Mouse (Mus musculus) intestine, postnatal 0 days (tissue): ENCODE measurements around the gene Tdgf1. TPM values are rescaled to one million over a fixed set of nuclear protein-coding genes. Genes with fewer than 3 reads are reported as not detected.

ENCODE experiments used
- ATAC-seq: fragments of 200-750 bp; cut with Nextera tagmentation; 2 replicates; pipeline ENCODE4 v1.8.0; 2017; ENCODE audit warnings: mild to moderate bottlenecking, moderate TSS enrichment, moderate library complexity
- H3K27ac ChIP-seq: fragments of 300-500 bp; sonication (generic); 2 replicates; pipeline ENCODE4 v1.5.1; 2014; ENCODE audit warnings: mild to moderate bottlenecking, low read depth, low read length, moderate library complexity
- H3K27me3 ChIP-seq: fragments of 300-500 bp; sonication (generic); replicated peaks from 2 replicates; pipeline ENCODE4 v1.6.1; 2014; ENCODE audit warnings: low read length, mixed read lengths; ENCODE audit not compliant: control insufficient read depth, insufficient read depth
- H3K36me3 ChIP-seq: fragments of 300-500 bp; sonication (generic); 2 replicates; pipeline ENCODE4 v1.6.1; 2014; ENCODE audit warnings: mild to moderate bottlenecking, moderate library complexity; ENCODE audit not compliant: control insufficient read depth, insufficient read depth
- H3K4me1 ChIP-seq: fragments of 300-500 bp; sonication (generic); replicated peaks from 2 replicates; pipeline ENCODE4 v1.6.1; 2014; ENCODE audit warnings: antibody characterized with exemption, low read length, mixed read lengths; ENCODE audit not compliant: control insufficient read depth, insufficient read depth
- H3K4me2 ChIP-seq: fragments of 300-500 bp; sonication (generic); replicated peaks from 2 replicates; pipeline ENCODE4 v1.6.1; 2014; ENCODE audit warnings: low read depth, mild to moderate bottlenecking, moderate library complexity
- H3K4me3 ChIP-seq: fragments of 300-500 bp; sonication (generic); 2 replicates; pipeline ENCODE4 v1.5.1; 2014; ENCODE audit warnings: low read depth, low read length
- H3K9ac ChIP-seq: fragments of 300-500 bp; sonication (generic); 2 replicates; pipeline ENCODE4 v1.6.1; 2014; ENCODE audit warnings: mild to moderate bottlenecking, low read depth, low read length
- H3K9me3 ChIP-seq: fragments of 300-500 bp; sonication (generic); 2 replicates; pipeline ENCODE4 v1.6.1; 2016; ENCODE audit warnings: mixed run types; ENCODE audit not compliant: control insufficient read depth
- CTCF ChIP-seq: sonication (generic); IDR thresholded peaks from 2 replicates; pipeline ENCODE4 v1.5.1; 2016; ENCODE audit warnings: low read depth, mild to moderate bottlenecking, control low read depth, antibody characterized with exemption, moderate library complexity
- WGBS: fragments of 180-500 bp; shearing (Covaris S2); extraction: QIAGEN DNeasy Blood & Tissue Kit; methylation state at CpG from one replicate; pipeline ENCODE4 v1.1.7; 2014; 5-methylcytosine and 5-hydroxymethylcytosine counted together
- polyA plus RNA-seq: library from polyadenylated mRNA; unstranded; fragments of >200 nt; fragmentation: Nextera tagmentation; extraction: Ambion mirVana; gene quantifications from 2 replicates; pipeline ENCODE4 v1.2.1, GENCODE M21; 2015

The Tdgf1 gene
- polyA plus RNA-seq, 1 experiment from 2014 or later: not detected

- Histone ChIP-seq H3K9ac (no peak overlapping the region), H3K9me3 (no peaks in the 10 kb centered on the region), H3K4me2 (no peak overlapping the region), H3K4me1 (no peaks in the 10 kb centered on the region), H3K27ac (no peak overlapping the region), H3K36me3 (no peaks in the 10 kb centered on the region), H3K4me3 (no peak overlapping the region), H3K27me3 (peaks cover 5% of the 10 kb centered on the region; the same call in 1 of the 2 replicates)
- TF ChIP-seq CTCF: no peak
- no peak for ATAC-seq
- 12% methylated on average over 18 of the region's 18 CpGs for WGBS
Observed at GRCm38 (mm10) chr9:110945343-110945742, 615 bp downstream of the Tdgf1 start.

GRCm38 (mm10) chr9:110944265-110944664, 1.7 kb downstream of the Tdgf1 start:
- ATAC-seq: no peak
- no peaks in the 10 kb centered on the region for H3K9me3 ChIP-seq
- peaks cover 5% of the 10 kb centered on the region; the same call in 1 of the 2 replicates for H3K27me3 ChIP-seq
- no peak overlapping the region for H3K4me2 ChIP-seq
- no peaks in the 10 kb centered on the region for H3K36me3 ChIP-seq
- no peak overlapping the region for H3K27ac ChIP-seq
- 35% methylated on average over 13 of the region's 13 CpGs for WGBS
- no peaks in the 10 kb centered on the region for H3K4me1 ChIP-seq
- peak; percentile 66 for TF ChIP-seq CTCF
- no peak overlapping the region for H3K4me3 ChIP-seq
- H3K9ac ChIP-seq: no peak overlapping the region

GRCm38 (mm10) chr9:110937506-110938490, 8.2 kb downstream of the Tdgf1 start:
- no peak for ATAC-seq
- no peaks in the 10 kb centered on the region for H3K4me1 ChIP-seq
- TF ChIP-seq CTCF: peak; percentile 24; the same call in 1 of the 2 replicates
- H3K27ac ChIP-seq: no peak overlapping the region
- no peak overlapping the region for H3K9ac ChIP-seq
- no peak overlapping the region for H3K4me3 ChIP-seq
- no peaks in the 10 kb centered on the region for H3K9me3 ChIP-seq
- H3K27me3 ChIP-seq: no peaks in the 10 kb centered on the region
- 76% methylated on average over 12 of the region's 12 CpGs for WGBS
- H3K36me3 ChIP-seq: no peaks in the 10 kb centered on the region
- no peak overlapping the region for H3K4me2 ChIP-seq

DNA sequence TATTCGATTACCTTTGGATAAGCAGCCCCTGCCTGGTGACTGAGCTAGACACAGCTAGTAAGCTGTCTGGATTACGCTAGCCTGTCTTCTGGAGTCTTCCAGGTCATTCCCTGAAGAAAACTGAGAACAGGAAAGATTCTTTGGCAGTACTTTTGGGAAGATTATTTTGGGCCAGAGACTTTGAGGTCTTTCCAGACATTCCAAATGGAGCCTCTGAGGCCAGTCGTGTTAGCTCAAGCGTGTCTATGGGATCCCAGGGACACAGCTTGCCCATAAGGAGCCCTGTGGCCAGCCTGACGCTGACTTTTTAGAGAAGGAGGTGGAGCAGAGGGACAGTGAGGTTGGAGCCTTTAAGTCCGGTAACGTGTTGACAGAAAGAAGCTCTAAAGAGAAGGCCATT, 10.0 kb downstream of the Tdgf1 start:
- H3K9ac ChIP-seq: no peak overlapping the region
- H3K4me2 ChIP-seq: no peak overlapping the region
- no peak for TF ChIP-seq CTCF
- no peak overlapping the region for H3K27ac ChIP-seq
- no peaks in the 10 kb centered on the region for H3K36me3 ChIP-seq
- no peak for ATAC-seq
- H3K4me3 ChIP-seq: no peak overlapping the region
- no peaks in the 10 kb centered on the region for H3K27me3 ChIP-seq
- no peaks in the 10 kb centered on the region for H3K9me3 ChIP-seq
- WGBS: 85% methylated on average over 7 of the region's 7 CpGs
- no peaks in the 10 kb centered on the region for H3K4me1 ChIP-seq

- Histone ChIP-seq H3K27me3 (no peaks in the 10 kb centered on the region), H3K4me2 (no peak overlapping the region), H3K9ac (no peak overlapping the region), H3K9me3 (no peaks in the 10 kb centered on the region), H3K36me3 (no peaks in the 10 kb centered on the region), H3K27ac (no peak overlapping the region), H3K4me1 (no peaks in the 10 kb centered on the region), H3K4me3 (no peak overlapping the region)
- 87% methylated on average over 12 of the region's 12 CpGs for WGBS
- TF ChIP-seq CTCF: no peak
- ATAC-seq: no peak
Observed at GRCm38 (mm10) chr9:110933850-110934437, 12.0 kb downstream of the Tdgf1 start.

- Histone ChIP-seq H3K4me1 (no peaks in the 10 kb centered on the region), H3K9me3 (no peaks in the 10 kb centered on the region), H3K4me3 (no peak overlapping the region), H3K27me3 (no peaks in the 10 kb centered on the region), H3K4me2 (no peak overlapping the region), H3K36me3 (no peaks in the 10 kb centered on the region), H3K27ac (no peak overlapping the region), H3K9ac (no peak overlapping the region)
- no peak for ATAC-seq
- TF ChIP-seq CTCF: no peak
- 82% methylated on average over 6 of the region's 6 CpGs for WGBS
Observed at GRCm38 (mm10) chr9:110931573-110931972, 14.4 kb downstream of the Tdgf1 start.
